Comparison of ENCODE assay signal across 8 mouse cellular contexts in genomic region chr5:125106191-125106590, GRCm38 (mm10).
A peak's percentile ranks its signal among the peaks of the same experiment; 100 is the strongest.
DNase-seq lines count a peak whose midpoint lies in the region; ATAC-seq and TF ChIP-seq lines count a peak whose summit lies in the region.

No protein-coding gene starts in this region.

- H3K9me3 ChIP-seq in intestine, embryonic 15.5 days, result no peaks in the 10 kb centered on the region
- H3K9me3 ChIP-seq in intestine, postnatal 0 days (ENCODE audit: control insufficient read depth), result no peaks in the 10 kb centered on the region
- H3K9me3 ChIP-seq in G1E (replicated peaks), result peaks cover 94% of the 10 kb centered on the region
- no peaks in the 10 kb centered on the region for H3K9me3 ChIP-seq in kidney, postnatal 0 days (replicated peaks; ENCODE audit: low read length)

- no peak overlapping the region for H3K4me2 ChIP-seq in intestine, embryonic 15.5 days (replicated peaks)
- no peak overlapping the region for H3K4me2 ChIP-seq in intestine, postnatal 0 days (replicated peaks; ENCODE audit: low read depth)
- H3K4me2 ChIP-seq in kidney, postnatal 0 days (ENCODE audit: low read length), result no peak overlapping the region

- 85% methylated on average over 16 of the region's 16 CpGs for WGBS in intestine, embryonic 15.5 days
- 82% methylated on average over 16 of the region's 16 CpGs for WGBS in intestine, postnatal 0 days
- 69% methylated on average over 16 of the region's 16 CpGs for WGBS in kidney, postnatal 0 days

- no peak overlapping the region for H3K9ac ChIP-seq in intestine, embryonic 15.5 days
- H3K9ac ChIP-seq in intestine, postnatal 0 days (ENCODE audit: low read depth, low read length), result no peak overlapping the region
- peak overlapping the region; percentile 13; the same call in 1 of the 2 replicates for H3K9ac ChIP-seq in kidney, postnatal 0 days (ENCODE audit: low read depth, low read length)

- TF ChIP-seq CTCF in intestine, postnatal 0 days (IDR thresholded peaks at IDR 0.05; ENCODE audit: low read depth), result no peak
- TF ChIP-seq CTCF in G1E (IDR thresholded peaks at IDR 0.05; ENCODE audit: low read depth, low read length), result no peak
- no peak for TF ChIP-seq CTCF in kidney, postnatal 0 days (IDR thresholded peaks at IDR 0.05; ENCODE audit: low read depth)

- DNase-seq in G1E (ENCODE audit: low spot score), result no peak
- DNase-seq in cerebellum, postnatal 36 days, result peak; percentile 70 to 73
- no peak for DNase-seq in kidney, postnatal 0 days (ENCODE audit: low spot score)
- DNase-seq in embryo, embryonic 10.5 days (ENCODE audit: low spot score), result no peak
- DNase-seq in neural tube, embryonic 10.5 days (ENCODE audit: extremely low spot score, low spot score), result no peak

- H3K4me3 ChIP-seq in intestine, embryonic 15.5 days (replicated peaks), result no peak overlapping the region
- H3K4me3 ChIP-seq in intestine, postnatal 0 days (ENCODE audit: low read depth, low read length), result no peak overlapping the region
- H3K4me3 ChIP-seq in G1E (ENCODE audit: low read depth, low read length), result peak overlapping the region; percentile 42; the same call in 1 of the 2 replicates
- no peak overlapping the region for H3K4me3 ChIP-seq in kidney, postnatal 0 days (replicated peaks; ENCODE audit: low read depth, low read length)

- 0 out of 2 replicates have a peak overlapping the region, but pooled peaks have one; percentile 23 for H3K27ac ChIP-seq in intestine, embryonic 15.5 days
- no peak overlapping the region for H3K27ac ChIP-seq in intestine, postnatal 0 days (ENCODE audit: low read depth, low read length)
- no peak overlapping the region for H3K27ac ChIP-seq in kidney, postnatal 0 days

- H3K36me3 ChIP-seq in intestine, embryonic 15.5 days, result peaks cover 48% of the 10 kb centered on the region
- H3K36me3 ChIP-seq in intestine, postnatal 0 days (ENCODE audit: control insufficient read depth, insufficient read depth), result peaks cover 61% of the 10 kb centered on the region; the same call in 1 of the 2 replicates
- no peaks in the 10 kb centered on the region for H3K36me3 ChIP-seq in G1E (replicated peaks)
- peaks cover 36% of the 10 kb centered on the region for H3K36me3 ChIP-seq in kidney, postnatal 0 days (ENCODE audit: insufficient read depth, low read length)

- peaks cover 35% of the 10 kb centered on the region for H3K4me1 ChIP-seq in intestine, embryonic 15.5 days (replicated peaks)
- H3K4me1 ChIP-seq in intestine, postnatal 0 days (replicated peaks; ENCODE audit: control insufficient read depth, insufficient read depth, low read length), result peaks cover 4% of the 10 kb centered on the region
- no peaks in the 10 kb centered on the region for H3K4me1 ChIP-seq in G1E (ENCODE audit: insufficient read depth, low read depth, low read length)
- peaks cover 20% of the 10 kb centered on the region for H3K4me1 ChIP-seq in kidney, postnatal 0 days (replicated peaks; ENCODE audit: insufficient read depth, low read length)

- H3K27me3 ChIP-seq in intestine, embryonic 15.5 days (replicated peaks), result no peaks in the 10 kb centered on the region
- no peaks in the 10 kb centered on the region for H3K27me3 ChIP-seq in intestine, postnatal 0 days (replicated peaks; ENCODE audit: control insufficient read depth, insufficient read depth, low read length)
- H3K27me3 ChIP-seq in G1E (ENCODE audit: insufficient read depth, low read length), result no peaks in the 10 kb centered on the region
- H3K27me3 ChIP-seq in kidney, postnatal 0 days (ENCODE audit: insufficient read depth, low read length), result no peaks in the 10 kb centered on the region

- ATAC-seq in intestine, embryonic 15.5 days, result no peak
- no peak for ATAC-seq in intestine, postnatal 0 days
- no peak for ATAC-seq in G1E (ENCODE audit: extremely low read depth, insufficient number of reproducible peaks, low FRiP score, poor library complexity, severe bottlenecking)
- no peak for ATAC-seq in kidney, postnatal 0 days (replicated peaks; ENCODE audit: low FRiP score, low read depth)
- peak; percentile 42 for ATAC-seq in monocyte, adult 5-6 weeks (replicated peaks; ENCODE audit: insufficient number of reproducible peaks, low FRiP score, low TSS enrichment, poor library complexity, severe bottlenecking)

Comparison
In these comparisons a context has a peak if more than half of its experiments do, and no peak if none do; other contexts are left out.
1. DNase-seq: peak in cerebellum, postnatal 36 days (2 of 2); none in G1E (single experiment), kidney, postnatal 0 days (single experiment), embryo, embryonic 10.5 days (single experiment) and neural tube, embryonic 10.5 days (single experiment).